Mouse (Mus musculus) ovary, postnatal 10 days (tissue): ENCODE results near the gene Rpl10a.
A peak's percentile ranks its signal among the peaks of the same experiment; 100 is the strongest.
"Not testable (repeated sequence)": the region's sequence is repeated elsewhere in the genome, so short reads cannot be mapped to it uniquely, and the experiment has no call there.

Experiments used
- DNase-seq: peaks from one replicate; pipeline ENCODE4 v3.0.0; 2022; ENCODE audit warnings: low spot score

The Rpl10a gene

DNA sequence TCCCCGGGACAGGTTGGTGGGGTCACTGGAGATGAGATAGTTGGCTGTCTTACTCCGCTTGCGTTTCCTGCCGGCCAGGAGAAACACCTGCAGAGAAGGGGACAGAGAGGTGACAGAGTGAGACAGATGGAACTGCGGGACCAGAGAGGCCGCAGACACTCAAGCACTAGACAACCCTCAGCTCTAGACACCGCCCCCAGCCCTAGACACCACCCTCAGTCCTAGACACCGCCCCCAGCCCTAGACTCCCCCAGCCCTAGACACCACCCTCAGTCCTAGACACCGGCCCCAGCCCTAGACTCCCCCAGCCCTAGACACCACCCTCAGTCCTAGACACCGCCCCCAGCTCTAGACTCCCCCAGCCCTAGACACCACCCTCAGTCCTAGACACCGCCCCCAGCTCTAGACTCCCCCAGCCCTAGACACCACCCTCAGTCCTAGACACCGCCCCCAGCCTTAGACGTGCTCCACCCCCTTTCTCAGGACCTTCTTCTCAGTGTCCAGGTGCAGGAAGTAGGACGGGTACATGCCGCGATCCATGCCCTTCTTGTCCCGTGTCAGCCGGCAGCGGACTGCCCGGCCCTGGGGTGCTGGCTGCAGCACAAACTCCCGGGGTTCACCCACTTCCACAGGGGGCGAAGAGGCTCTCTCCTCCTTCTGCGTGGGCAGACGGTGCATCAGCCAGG lies 30.4 kb downstream of the Rpl10a start:
- DNase-seq = not testable (repeated sequence)

GRCm38 (mm10) chr17:28360531-28361277 lies 32.4 kb downstream of the Rpl10a start:
- DNase-seq = no peak

GRCm38 (mm10) chr17:28361921-28362652 lies 33.8 kb downstream of the Rpl10a start:
- no peak for DNase-seq

GRCm38 (mm10) chr17:28362653-28363292 lies 34.5 kb downstream of the Rpl10a start:
- no peak for DNase-seq

GRCm38 (mm10) chr17:28363507-28363906 lies 35.2 kb downstream of the Rpl10a start:
- DNase-seq = no peak

DNA sequence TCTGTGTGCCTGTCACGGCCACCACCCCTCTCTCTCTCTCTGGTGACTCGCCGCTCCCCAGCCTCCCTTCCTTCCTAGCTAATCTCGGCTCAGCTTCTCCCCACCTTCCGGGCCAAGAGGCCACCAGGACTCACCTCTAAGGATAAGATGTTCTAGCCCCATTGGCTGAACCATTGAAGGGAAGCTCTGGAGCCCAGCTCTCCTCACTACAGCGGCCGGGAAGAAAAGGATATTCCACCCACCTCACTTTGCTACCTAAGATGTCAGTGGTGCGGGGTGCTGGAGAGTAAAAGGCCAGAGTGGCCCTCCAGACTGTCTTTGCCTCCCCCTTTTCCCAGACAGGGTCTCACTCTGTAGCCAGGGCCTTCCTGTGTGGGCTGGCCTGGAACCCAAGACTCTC lies 36.9 kb downstream of the Rpl10a start, which contains the start of gene Tulp1:
TSS of gene Tulp1 (minus strand) at position 101 of the 400 bp plus-strand sequence.
- DNase-seq = no peak

GRCm38 (mm10) chr17:28368449-28368848 lies 40.2 kb downstream of the Rpl10a start:
- peak; percentile 59 for DNase-seq

- no peak for DNase-seq
Observed at GRCm38 (mm10) chr17:28369056-28369455, 40.8 kb downstream of the Rpl10a start.

DNA sequence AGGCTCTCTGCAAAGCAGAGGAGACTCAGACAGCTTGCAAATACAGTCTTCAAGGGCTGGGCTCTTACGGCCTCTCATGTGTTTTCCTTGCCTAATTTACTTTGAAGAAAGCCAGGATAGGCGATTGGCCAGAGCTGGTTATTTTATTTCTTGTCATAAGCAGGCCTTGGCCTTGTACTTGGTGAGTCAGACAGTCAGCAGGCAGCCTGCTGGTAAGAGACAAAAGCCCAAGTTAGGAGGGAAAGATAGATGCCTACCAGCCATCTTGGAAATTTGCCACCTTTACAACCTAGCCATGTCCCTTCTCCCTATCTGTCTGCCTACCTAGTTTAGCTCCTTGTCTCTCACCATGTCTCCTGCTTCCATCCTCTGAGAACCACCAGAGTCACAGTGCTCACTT lies 43.0 kb downstream of the Rpl10a start:
- no peak for DNase-seq

- no peak for DNase-seq
Observed at GRCm38 (mm10) chr17:28371941-28372340, 43.7 kb downstream of the Rpl10a start.

GRCm38 (mm10) chr17:28373821-28374220 lies 45.5 kb downstream of the Rpl10a start:
- DNase-seq = no peak

GRCm38 (mm10) chr17:28374494-28374893 lies 46.2 kb downstream of the Rpl10a start:
- DNase-seq = no peak

GRCm38 (mm10) chr17:28375592-28376061 lies 47.4 kb downstream of the Rpl10a start:
- DNase-seq = no peak

DNA sequence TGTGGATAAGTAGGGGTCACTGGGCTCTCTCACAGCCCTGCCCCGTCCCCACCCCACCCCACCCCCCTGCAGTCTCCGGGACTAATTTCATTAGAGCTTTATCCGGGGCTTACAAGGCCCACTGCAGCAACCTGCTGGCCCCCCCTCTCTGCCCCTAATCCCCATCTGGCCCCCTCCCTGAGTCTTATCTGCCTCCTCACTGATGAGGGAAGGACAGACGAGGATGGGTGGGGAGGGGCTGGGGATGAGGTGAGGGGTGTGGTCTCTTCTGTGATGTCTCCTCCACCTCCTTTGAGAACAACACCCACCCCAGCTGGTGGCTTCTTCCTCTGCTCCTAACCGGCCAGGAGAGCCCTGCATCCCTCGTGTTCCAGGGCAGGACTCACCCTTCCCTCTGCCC lies 52.0 kb downstream of the Rpl10a start:
- no peak for DNase-seq
